Mouse (Mus musculus): ENCODE measurements around the gene Mta2.
"Not testable (repeated sequence)": the region's sequence is repeated elsewhere in the genome, so short reads cannot be mapped to it uniquely, and the experiment has no call there.

Mta2 gene

GRCm38 (mm10) chr19:8941515-8942217 is at the start of gene Mta2:
TSS of gene Mta2 (plus strand) at chr19:8941875.
- DNase-seq (ENCODE audit: low read depth in 1 of 2, low spot score in 2 of 2): peak; percentile 84 to 86

GRCm38 (mm10) chr19:8892829-8893766 is 48.6 kb upstream of the Mta2 start, which contains the start of gene Ints5:
TSS of gene Ints5 (plus strand) at chr19:8893005.
- peak; percentile 50 to 70 for DNase-seq (ENCODE audit: low read depth in 1 of 2, low spot score in 2 of 2)

GRCm38 (mm10) chr19:8895397-8895960 is 46.2 kb upstream of the Mta2 start:
- DNase-seq (ENCODE audit: low read depth in 1 of 2, low spot score in 2 of 2): no peak

- DNase-seq (ENCODE audit: low read depth in 1 of 2, low spot score in 2 of 2): not testable (repeated sequence)
These were observed 45.4 kb upstream of the Mta2 start for GRCm38 (mm10) chr19:8896231-8896630.

GRCm38 (mm10) chr19:8897211-8897864 is 44.3 kb upstream of the Mta2 start:
- DNase-seq (ENCODE audit: low read depth in 1 of 2, low spot score in 2 of 2): not testable (repeated sequence)

- peak; percentile 87 to 90 for DNase-seq (ENCODE audit: low read depth in 1 of 2, low spot score in 2 of 2)
These were observed 43.7 kb upstream of the Mta2 start, which contains the start of gene Ganab for GRCm38 (mm10) chr19:8897865-8898495. TSS of gene Ganab (plus strand) at chr19:8898071.

GRCm38 (mm10) chr19:8898576-8898975 is 43.1 kb upstream of the Mta2 start:
- DNase-seq (ENCODE audit: low read depth in 1 of 2, low spot score in 2 of 2): no peak

- no peak for DNase-seq (ENCODE audit: low read depth in 1 of 2, low spot score in 2 of 2)
These were observed 42.6 kb upstream of the Mta2 start for GRCm38 (mm10) chr19:8899079-8899478.

- DNase-seq (ENCODE audit: low read depth in 1 of 2, low spot score in 2 of 2): no peak
These were observed 38.3 kb upstream of the Mta2 start for GRCm38 (mm10) chr19:8903412-8903811.

- no peak for DNase-seq (ENCODE audit: low read depth in 1 of 2, low spot score in 2 of 2)
These were observed 33.1 kb upstream of the Mta2 start for GRCm38 (mm10) chr19:8908531-8908930.

GRCm38 (mm10) chr19:8911810-8912209 is 29.9 kb upstream of the Mta2 start:
- no peak for DNase-seq (ENCODE audit: low read depth in 1 of 2, low spot score in 2 of 2)

- DNase-seq (ENCODE audit: low read depth in 1 of 2, low spot score in 2 of 2): no peak
These were observed 27.5 kb upstream of the Mta2 start for GRCm38 (mm10) chr19:8914212-8914611.

- no peak for DNase-seq (ENCODE audit: low read depth in 1 of 2, low spot score in 2 of 2)
These were observed 22.7 kb upstream of the Mta2 start for GRCm38 (mm10) chr19:8919000-8919399.

- no peak for DNase-seq (ENCODE audit: low read depth in 1 of 2, low spot score in 2 of 2)
These were observed 22.0 kb upstream of the Mta2 start for GRCm38 (mm10) chr19:8919684-8920072.

- peak; percentile 68 to 81 for DNase-seq (ENCODE audit: low read depth in 1 of 2, low spot score in 2 of 2)
These were observed 21.5 kb upstream of the Mta2 start, which contains the start of gene B3gat3 for GRCm38 (mm10) chr19:8920073-8920736. TSS of gene B3gat3 (plus strand) at chr19:8920374.

- no peak for DNase-seq (ENCODE audit: low read depth in 1 of 2, low spot score in 2 of 2)
These were observed 20.8 kb upstream of the Mta2 start for GRCm38 (mm10) chr19:8920836-8921291.

GRCm38 (mm10) chr19:8921741-8922140 is 19.9 kb upstream of the Mta2 start:
- no peak for DNase-seq (ENCODE audit: low read depth in 1 of 2, low spot score in 2 of 2)

GRCm38 (mm10) chr19:8926766-8927165 is 14.9 kb upstream of the Mta2 start:
- DNase-seq (ENCODE audit: low read depth in 1 of 2, low spot score in 2 of 2): no peak

- DNase-seq (ENCODE audit: low read depth in 1 of 2, low spot score in 2 of 2): no peak
These were observed 13.7 kb upstream of the Mta2 start for GRCm38 (mm10) chr19:8927891-8928525.

All from monocyte, adult 2 months (primary cell).